Mouse (Mus musculus): ENCODE data around the gene Cd59b. TPM values are rescaled to one million over a fixed set of nuclear protein-coding genes. Genes with fewer than 3 reads are reported as not detected.
"Not testable (repeated sequence)": the region's sequence is repeated elsewhere in the genome, so short reads cannot be mapped to it uniquely, and the experiment has no call there.

The Cd59b gene
- total RNA-seq, 2 experiments from 2014 or later = 0.91 to 2.2 TPM

- no peak for DNase-seq (ENCODE audit: low spot score in 2 of 2)
These were observed 7.0 kb upstream of the Cd59b start for GRCm38 (mm10) chr2:104062665-104063064.

- no peak for DNase-seq (ENCODE audit: low spot score in 2 of 2)
These were observed 5.5 kb upstream of the Cd59b start for GRCm38 (mm10) chr2:104064152-104064551.

GRCm38 (mm10) chr2:104065526-104065925 lies 4.1 kb upstream of the Cd59b start, which contains the start of gene Gm10912:
Gm10912 (plus strand) TSS chr2:104065826.
- not testable (repeated sequence) for DNase-seq (ENCODE audit: low spot score in 2 of 2)

- not testable (repeated sequence) for DNase-seq (ENCODE audit: low spot score in 2 of 2)
These were observed 1.2 kb upstream of the Cd59b start, which contains the start of gene Gm10799 for GRCm38 (mm10) chr2:104068450-104068849. Gm10799 (minus strand) TSS chr2:104068550.

GRCm38 (mm10) chr2:104078285-104078684 lies 8.6 kb downstream of the Cd59b start:
- DNase-seq (ENCODE audit: low spot score in 2 of 2) = not testable (repeated sequence)

GRCm38 (mm10) chr2:104081436-104082050 lies 11.9 kb downstream of the Cd59b start:
- not testable (repeated sequence) for DNase-seq (ENCODE audit: low spot score in 2 of 2)

GRCm38 (mm10) chr2:104082474-104082873 lies 12.8 kb downstream of the Cd59b start:
- DNase-seq (ENCODE audit: low spot score in 2 of 2) = no peak

- DNase-seq (ENCODE audit: low spot score in 2 of 2) = not testable (repeated sequence)
These were observed 14.4 kb downstream of the Cd59b start for GRCm38 (mm10) chr2:104084027-104084426.

GRCm38 (mm10) chr2:104087562-104087961 lies 17.9 kb downstream of the Cd59b start:
- not testable (repeated sequence) for DNase-seq (ENCODE audit: low spot score in 2 of 2)

- DNase-seq (ENCODE audit: low spot score in 2 of 2) = no peak
These were observed 23.7 kb downstream of the Cd59b start for GRCm38 (mm10) chr2:104093305-104093704.

GRCm38 (mm10) chr2:104095741-104096213 lies 26.1 kb downstream of the Cd59b start, which contains the start of gene Cd59a:
Cd59a (plus strand) TSS chr2:104095801.
- peak; percentile 37 to 48 for DNase-seq (ENCODE audit: low spot score in 2 of 2)

GRCm38 (mm10) chr2:104096256-104096655 lies 26.6 kb downstream of the Cd59b start:
- no peak for DNase-seq (ENCODE audit: low spot score in 2 of 2)

GRCm38 (mm10) chr2:104096796-104097195 lies 27.1 kb downstream of the Cd59b start:
- DNase-seq (ENCODE audit: low spot score in 2 of 2) = not testable (repeated sequence)

GRCm38 (mm10) chr2:104097396-104097795 lies 27.7 kb downstream of the Cd59b start:
- DNase-seq (ENCODE audit: low spot score in 2 of 2) = not testable (repeated sequence)

GRCm38 (mm10) chr2:104098529-104099230 lies 29.0 kb downstream of the Cd59b start:
- no peak for DNase-seq (ENCODE audit: low spot score in 2 of 2)

- no peak for DNase-seq (ENCODE audit: low spot score in 2 of 2)
These were observed 29.6 kb downstream of the Cd59b start for GRCm38 (mm10) chr2:104099231-104099585.

GRCm38 (mm10) chr2:104099946-104100345 lies 30.3 kb downstream of the Cd59b start:
- no peak for DNase-seq (ENCODE audit: low spot score in 2 of 2)

- no peak for DNase-seq (ENCODE audit: low spot score in 2 of 2)
These were observed 35.2 kb downstream of the Cd59b start for GRCm38 (mm10) chr2:104104800-104105199.

- DNase-seq (ENCODE audit: low spot score in 2 of 2) = not testable (repeated sequence)
These were observed 39.4 kb downstream of the Cd59b start for GRCm38 (mm10) chr2:104109021-104109420.

- no peak for DNase-seq (ENCODE audit: low spot score in 2 of 2)
These were observed 39.9 kb downstream of the Cd59b start for GRCm38 (mm10) chr2:104109528-104109927.

GRCm38 (mm10) chr2:104110031-104110430 lies 40.4 kb downstream of the Cd59b start:
- DNase-seq (ENCODE audit: low spot score in 2 of 2) = no peak

GRCm38 (mm10) chr2:104111170-104111797 lies 41.6 kb downstream of the Cd59b start:
- not testable (repeated sequence) for DNase-seq (ENCODE audit: low spot score in 2 of 2)

All from left cerebral cortex, adult 18-20 months (tissue).